Mouse (Mus musculus) erythroblast, embryonic 14.5 days (primary cell): ENCODE measurements around the gene Tpd52l1. TPM values are rescaled to one million over a fixed set of nuclear protein-coding genes. Genes with fewer than 3 reads are reported as not detected.

Experiments
- H3K27me3 ChIP-seq: 2 replicates; pipeline ENCODE4 v1.6.1; 2012; ENCODE audit warnings: inconsistent platforms; ENCODE audit not compliant: control insufficient read depth
- H3K36me3 ChIP-seq: 2 replicates; pipeline ENCODE4 v1.6.1; 2012; ENCODE audit warnings: mild to moderate bottlenecking, inconsistent platforms; ENCODE audit not compliant: control insufficient read depth
- H3K4me1 ChIP-seq: 2 replicates; pipeline ENCODE4 v1.6.1; 2012; ENCODE audit warnings: inconsistent platforms; ENCODE audit not compliant: control insufficient read depth
- H3K4me3 ChIP-seq: replicated peaks from 2 replicates; pipeline ENCODE3; 2012; ENCODE audit warnings: moderate library complexity, mild to moderate bottlenecking, inconsistent platforms
- H3K9me3 ChIP-seq: 2 replicates; pipeline ENCODE4 v1.6.1; 2012; ENCODE audit warnings: low read length, inconsistent platforms, mixed read lengths; ENCODE audit not compliant: control insufficient read depth
- GATA1 ChIP-seq: IDR thresholded peaks from 2 replicates; pipeline ENCODE4 v1.6.1; 2012; ENCODE audit warnings: low read length, inconsistent platforms, mixed read lengths
- TAL1 ChIP-seq: IDR thresholded peaks from 3 replicates; pipeline ENCODE4 v1.6.1; 2012; ENCODE audit warnings: low read length, inconsistent platforms, mixed read lengths
- polyA plus RNA-seq: library from polyadenylated mRNA; stranded (reverse); fragments of >175 nt; gene quantifications from 2 replicates; pipeline ENCODE4 v1.2.3, GENCODE M21; 2012

Gene Tpd52l1
- polyA plus RNA-seq, 1 experiment, result not detected

- TF ChIP-seq GATA1 (no peak), TAL1 (no peak)
- Histone ChIP-seq H3K36me3 (no peaks in the 10 kb centered on the region), H3K4me1 (no peaks in the 10 kb centered on the region), H3K9me3 (no peaks in the 10 kb centered on the region), H3K27me3 (no peaks in the 10 kb centered on the region; the same call in 1 of the 2 replicates), H3K4me3 (no peak overlapping the region)
Measured at GRCm38 (mm10) chr10:31352845-31353427, 92.8 kb downstream of the Tpd52l1 start.

GRCm38 (mm10) chr10:31351056-31351455 is 94.7 kb downstream of the Tpd52l1 start:
- Histone ChIP-seq H3K27me3 (no peaks in the 10 kb centered on the region; the same call in 1 of the 2 replicates), H3K4me3 (no peak overlapping the region), H3K36me3 (no peaks in the 10 kb centered on the region), H3K9me3 (no peaks in the 10 kb centered on the region), H3K4me1 (no peaks in the 10 kb centered on the region)
- no peak for TF ChIP-seq TAL1
- no peak for TF ChIP-seq GATA1

- no peaks in the 10 kb centered on the region for H3K4me1 ChIP-seq
- no peak for TF ChIP-seq GATA1
- TF ChIP-seq TAL1, result no peak
- no peaks in the 10 kb centered on the region for H3K36me3 ChIP-seq
- H3K4me3 ChIP-seq, result no peak overlapping the region
- H3K27me3 ChIP-seq, result no peaks in the 10 kb centered on the region
- H3K9me3 ChIP-seq, result no peaks in the 10 kb centered on the region
Measured at GRCm38 (mm10) chr10:31346401-31346800, 99.4 kb downstream of the Tpd52l1 start.

- TF ChIP-seq GATA1 (no peak), TAL1 (no peak)
- no peaks in the 10 kb centered on the region for H3K36me3 ChIP-seq
- no peaks in the 10 kb centered on the region for H3K4me1 ChIP-seq
- no peaks in the 10 kb centered on the region for H3K9me3 ChIP-seq
- no peaks in the 10 kb centered on the region for H3K27me3 ChIP-seq
- H3K4me3 ChIP-seq, result no peak overlapping the region
Measured at GRCm38 (mm10) chr10:31336432-31336831, 109.3 kb downstream of the Tpd52l1 start.

- Histone ChIP-seq H3K27me3 (no peaks in the 10 kb centered on the region), H3K36me3 (no peaks in the 10 kb centered on the region), H3K4me1 (peaks cover 9% of the 10 kb centered on the region), H3K4me3 (no peak overlapping the region), H3K9me3 (no peaks in the 10 kb centered on the region)
- TF ChIP-seq TAL1 (no peak), GATA1 (no peak)
Measured at GRCm38 (mm10) chr10:31331225-31331775, 114.5 kb downstream of the Tpd52l1 start.

- peaks cover 9% of the 10 kb centered on the region for H3K4me1 ChIP-seq
- H3K9me3 ChIP-seq, result no peaks in the 10 kb centered on the region
- H3K4me3 ChIP-seq, result no peak overlapping the region
- no peaks in the 10 kb centered on the region for H3K27me3 ChIP-seq
- TF ChIP-seq TAL1, result no peak
- TF ChIP-seq GATA1, result no peak
- H3K36me3 ChIP-seq, result no peaks in the 10 kb centered on the region
Measured at GRCm38 (mm10) chr10:31330286-31330962, 115.3 kb downstream of the Tpd52l1 start.

GRCm38 (mm10) chr10:31329436-31329835 is 116.3 kb downstream of the Tpd52l1 start:
- Histone ChIP-seq H3K4me1 (peaks cover 9% of the 10 kb centered on the region), H3K36me3 (no peaks in the 10 kb centered on the region), H3K4me3 (no peak overlapping the region), H3K27me3 (no peaks in the 10 kb centered on the region), H3K9me3 (no peaks in the 10 kb centered on the region)
- TF ChIP-seq GATA1, result no peak
- TF ChIP-seq TAL1, result no peak

- no peak overlapping the region for H3K4me3 ChIP-seq
- H3K36me3 ChIP-seq, result peaks cover 2% of the 10 kb centered on the region; the same call in 1 of the 2 replicates
Measured at GRCm38 (mm10) chr10:31318491-31318890, 127.3 kb downstream of the Tpd52l1 start.

More at GRCm38 (mm10) chr10:31318491-31318890, 127.3 kb downstream of the Tpd52l1 start:
- Histone ChIP-seq H3K9me3 (no peaks in the 10 kb centered on the region), H3K4me1 (peaks cover 9% of the 10 kb centered on the region), H3K27me3 (no peaks in the 10 kb centered on the region)
- TF ChIP-seq TAL1, result no peak
- no peak for TF ChIP-seq GATA1
